Mouse (Mus musculus) right cerebral cortex, postnatal 36 days (tissue): ENCODE data around the gene Alad.

Experiments
- DNase-seq, 2 experiments: peaks; one replicate each; pipeline ENCODE4 v3.0.0; 2022; ENCODE audit warnings: low spot score in 2 of 2, mixed read lengths in 1 of 2

The Alad gene

GRCm38 (mm10) chr4:62519849-62520233 is at the start of gene Alad:
TSS of gene Alad (minus strand) at chr4:62519918.
- DNase-seq: peak; percentile 63 to 68

GRCm38 (mm10) chr4:62568359-62568758 is 48.6 kb upstream of the Alad start:
- no peak for DNase-seq

DNA sequence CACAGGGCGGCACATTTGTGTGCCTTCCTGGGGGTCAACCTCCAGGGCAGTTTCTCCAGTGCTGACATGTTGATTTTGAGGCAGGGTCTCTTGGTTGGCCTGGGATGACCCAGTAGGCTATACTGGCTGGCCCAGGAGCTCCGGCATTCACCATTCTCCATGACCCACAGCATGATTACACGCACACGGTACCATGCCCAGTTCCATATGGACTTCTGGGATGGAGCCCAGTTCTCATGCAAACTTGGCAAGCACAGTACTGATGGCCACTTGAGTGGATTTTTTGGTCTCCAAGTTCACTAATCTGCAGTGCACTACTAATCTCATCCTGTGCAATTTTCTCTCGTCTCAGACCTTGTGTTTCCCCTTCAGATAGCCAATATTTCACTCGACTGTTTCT is 48.0 kb upstream of the Alad start:
- DNase-seq: no peak

GRCm38 (mm10) chr4:62566530-62566929 is 46.8 kb upstream of the Alad start:
- no peak for DNase-seq

- no peak for DNase-seq
These were observed 42.3 kb upstream of the Alad start for GRCm38 (mm10) chr4:62562006-62562405.

DNA sequence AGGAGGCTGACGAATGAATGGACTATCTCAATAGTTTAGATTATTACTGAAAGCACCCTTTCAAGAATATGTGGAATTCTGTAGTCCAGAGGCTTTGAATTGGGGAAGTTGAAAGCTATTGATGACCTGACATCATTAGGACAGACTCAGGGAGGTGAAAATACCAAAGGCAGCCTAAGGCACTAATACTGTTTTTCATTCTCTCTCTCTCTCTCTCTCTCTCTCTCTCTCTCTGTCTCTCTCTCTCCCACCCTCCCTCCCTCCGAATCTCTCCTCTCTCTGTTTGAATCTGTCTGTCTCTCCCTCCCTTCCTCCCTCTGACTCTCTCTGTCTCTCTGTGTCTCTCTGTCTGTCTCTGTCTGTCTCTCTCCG is 41.9 kb upstream of the Alad start:
- no peak for DNase-seq

GRCm38 (mm10) chr4:62560963-62561629 is 41.4 kb upstream of the Alad start:
- peak; percentile 33 to 61 for DNase-seq

GRCm38 (mm10) chr4:62559797-62560329 is 40.1 kb upstream of the Alad start, which contains the start of gene Rgs3:
TSS of gene Rgs3 (plus strand) at chr4:62559847.
- no peak for DNase-seq

- DNase-seq: no peak
These were observed 37.7 kb upstream of the Alad start for GRCm38 (mm10) chr4:62557436-62557835.

GRCm38 (mm10) chr4:62551966-62552365 is 32.2 kb upstream of the Alad start:
- no peak for DNase-seq

- no peak for DNase-seq
These were observed 25.1 kb upstream of the Alad start for GRCm38 (mm10) chr4:62544801-62545200.

- no peak for DNase-seq
These were observed 24.1 kb upstream of the Alad start for GRCm38 (mm10) chr4:62543782-62544181.

- DNase-seq: no peak
These were observed 22.1 kb upstream of the Alad start for GRCm38 (mm10) chr4:62541802-62542201.

DNA sequence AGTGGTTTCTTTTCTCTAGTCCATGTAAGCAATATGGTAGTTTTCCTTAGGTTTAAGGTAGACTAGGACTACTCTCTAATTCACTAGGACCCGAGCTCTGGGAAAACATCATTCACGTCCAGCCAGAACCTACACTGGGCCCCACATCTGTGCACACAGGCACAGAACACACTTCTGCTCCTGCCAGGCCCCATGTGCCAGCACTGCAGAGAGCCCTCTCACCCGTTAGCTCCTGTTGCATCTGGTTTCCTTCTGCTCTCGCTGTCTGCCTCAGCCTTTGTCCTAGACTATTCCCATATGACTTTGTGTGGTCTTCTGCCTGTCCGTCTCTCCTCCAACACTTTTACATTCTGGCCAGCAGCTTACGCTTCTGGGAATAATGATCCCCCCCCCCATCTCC is 14.0 kb upstream of the Alad start:
- no peak for DNase-seq

DNA sequence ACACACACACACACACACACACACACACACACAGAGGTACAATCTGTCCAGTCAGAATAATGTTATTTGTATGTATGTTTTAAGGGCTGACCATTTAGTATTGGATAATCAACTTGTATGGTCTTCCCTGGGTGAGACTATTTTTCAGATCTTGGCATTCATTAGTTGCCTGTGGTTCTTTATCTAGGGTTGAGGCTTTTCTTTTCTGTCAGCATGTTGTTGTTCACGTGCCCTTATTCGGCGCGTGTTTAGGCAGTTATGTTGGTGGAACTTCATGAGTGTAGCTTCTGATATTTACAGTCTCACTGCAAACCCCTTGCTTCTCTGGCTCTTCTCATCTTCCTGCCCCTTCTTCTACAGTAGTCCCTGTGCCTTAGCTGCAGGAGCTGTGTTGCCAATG is 7.9 kb upstream of the Alad start:
- no peak for DNase-seq

- no peak for DNase-seq
These were observed 6.5 kb upstream of the Alad start for GRCm38 (mm10) chr4:62526256-62526655.

DNA sequence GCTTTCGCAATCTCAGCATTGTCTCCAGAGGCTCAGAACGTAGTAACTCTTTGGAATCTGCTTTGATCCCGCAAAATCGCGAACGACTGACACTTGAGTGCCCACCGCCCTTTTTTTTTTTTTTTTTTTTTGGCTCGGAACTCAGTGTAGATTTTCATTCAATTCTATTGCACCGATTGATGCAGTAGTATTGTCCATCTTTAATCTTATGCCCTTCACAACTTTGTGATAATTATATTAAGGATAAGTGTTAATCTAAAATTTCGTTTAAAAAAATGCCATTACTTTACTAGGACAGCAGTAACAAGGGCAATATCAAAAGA is 5.7 kb upstream of the Alad start:
- no peak for DNase-seq

- DNase-seq: peak; percentile 91 to 92
These were observed 5.2 kb upstream of the Alad start, which contains the start of the genes Pole3 and 4933430I17Rik for GRCm38 (mm10) chr4:62524651-62525488. TSS of gene Pole3 (minus strand) at chr4:62525068. TSS of gene 4933430I17Rik (plus strand) at chr4:62525369.

DNA sequence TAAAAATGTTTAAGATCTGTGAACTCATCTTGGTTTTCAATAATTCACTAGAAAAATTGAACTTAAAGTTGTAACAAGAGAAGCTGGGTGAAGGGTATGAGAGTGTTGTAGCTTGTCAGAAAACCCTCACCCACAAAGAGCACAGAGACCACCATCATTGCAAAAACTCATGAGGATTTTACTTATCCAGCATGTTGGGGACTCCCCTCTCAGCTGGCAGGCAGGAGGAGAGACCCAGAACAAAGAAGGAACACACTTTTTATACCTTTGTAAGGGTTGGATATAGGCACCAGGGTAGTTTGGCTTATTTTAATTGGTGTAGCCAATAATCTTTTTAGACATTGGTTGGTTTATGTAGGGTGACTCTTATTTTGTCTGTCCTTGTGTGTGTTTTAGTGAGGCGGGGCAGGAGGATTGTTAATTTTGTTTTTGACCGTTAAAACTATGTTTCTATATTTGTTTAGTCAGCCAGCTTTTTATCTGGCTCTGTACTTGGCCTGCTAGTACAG is 1.2 kb upstream of the Alad start:
- no peak for DNase-seq

- no peak for DNase-seq
These were observed 433 bp downstream of the Alad start for GRCm38 (mm10) chr4:62519122-62519848.

- no peak for DNase-seq
These were observed 1.1 kb downstream of the Alad start for GRCm38 (mm10) chr4:62518416-62519121.
